Mouse (Mus musculus) midbrain, postnatal 0 days (tissue): ENCODE measurements around the gene Muc15. TPM values are rescaled to one million over a fixed set of nuclear protein-coding genes. Genes with fewer than 3 reads are reported as not detected.

Source experiments
- ATAC-seq: fragments of 200-750 bp; cut with Nextera tagmentation; 2 replicates; pipeline ENCODE4 v1.8.0; 2017; ENCODE audit warnings: moderate number of reproducible peaks, mild to moderate bottlenecking, moderate TSS enrichment, moderate library complexity; ENCODE audit not compliant: low FRiP score
- DNase-seq: peaks from one replicate; pipeline ENCODE4 v3.0.0-alpha.2; 2015; ENCODE audit warnings: low spot score
- H3K27ac ChIP-seq: fragments of 300-500 bp; sonication (generic); 2 replicates; pipeline ENCODE4 v1.5.1; 2014; ENCODE audit warnings: low read depth, mild to moderate bottlenecking, low read length, mixed read lengths
- H3K27me3 ChIP-seq: fragments of 300-500 bp; sonication (generic); 2 replicates; pipeline ENCODE4 v1.6.1; 2014; ENCODE audit warnings: low read length, control low read depth, mixed read lengths; ENCODE audit not compliant: insufficient read depth
- H3K36me3 ChIP-seq: fragments of 300-500 bp; sonication (generic); 2 replicates; pipeline ENCODE4 v1.6.1; 2014; ENCODE audit warnings: low read length, control low read depth, mixed read lengths; ENCODE audit not compliant: insufficient read depth
- H3K4me1 ChIP-seq: fragments of 300-500 bp; sonication (generic); 2 replicates; pipeline ENCODE4 v1.6.1; 2014; ENCODE audit warnings: mild to moderate bottlenecking, control low read depth, antibody characterized with exemption, low read length, mixed read lengths; ENCODE audit not compliant: insufficient read depth
- H3K4me2 ChIP-seq: fragments of 300-500 bp; sonication (generic); 2 replicates; pipeline ENCODE4 v1.6.1; 2014; ENCODE audit warnings: low read depth, mild to moderate bottlenecking, low read length, mixed read lengths; ENCODE audit not compliant: poor library complexity, severe bottlenecking
- H3K4me3 ChIP-seq: fragments of 300-500 bp; sonication (generic); 2 replicates; pipeline ENCODE4 v1.5.1; 2014; ENCODE audit warnings: low read depth, mild to moderate bottlenecking, low read length, moderate library complexity
- H3K9ac ChIP-seq: fragments of 300-500 bp; sonication (generic); replicated peaks from 2 replicates; pipeline ENCODE4 v1.6.1; 2014; ENCODE audit warnings: mild to moderate bottlenecking, low read length, moderate library complexity, mixed read lengths; ENCODE audit not compliant: poor library complexity, severe bottlenecking
- H3K9me3 ChIP-seq: fragments of 300-500 bp; sonication (generic); 2 replicates; pipeline ENCODE4 v1.6.1; 2016; ENCODE audit warnings: low read length, control low read depth
- CTCF ChIP-seq: IDR thresholded peaks from 2 replicates; pipeline ENCODE4 v1.5.1; 2016; ENCODE audit warnings: antibody characterized with exemption, mild to moderate bottlenecking
- WGBS: fragments of 180-500 bp; shearing (Covaris S2); extraction: QIAGEN DNeasy Blood & Tissue Kit; methylation state at CpG from one replicate; pipeline ENCODE4 v1.1.7; 2014; 5-methylcytosine and 5-hydroxymethylcytosine counted together
- polyA plus RNA-seq: library from polyadenylated mRNA; unstranded; fragments of >200 nt; fragmentation: Nextera tagmentation; extraction: Ambion mirVana; gene quantifications from 2 replicates; pipeline ENCODE4 v1.2.1, GENCODE M21; 2015
- total RNA-seq: library from RNA; depleted of rRNA; stranded (reverse); fragments of >200 nt; gene quantifications from 2 replicates; pipeline ENCODE4 v1.2.3, GENCODE M21; 2014; rRNA removed

Muc15 gene
- total RNA-seq, result 0.27 and 0.33 TPM in 2 replicates
- polyA plus RNA-seq, result 0.39 and 0.58 TPM in 2 replicates

GRCm38 (mm10) chr2:110721290-110721753 is at the start of gene Muc15:
Gene Muc15, plus strand, starts transcription at chr2:110721340.
- ATAC-seq (0 out of 2 replicates have a peak, but pooled peaks have one; percentile 31), DNase-seq (no peak)
- Histone ChIP-seq H3K36me3 (no peaks in the 10 kb centered on the region), H3K27me3 (no peaks in the 10 kb centered on the region), H3K4me2 (no peak within 1 kb of the TSS), H3K9ac (no peak within 1 kb of the TSS), H3K4me3 (no peak within 1 kb of the TSS), H3K4me1 (no peaks in the 10 kb centered on the region), H3K9me3 (no peaks in the 10 kb centered on the region), H3K27ac (no peak within 1 kb of the TSS)
- WGBS, result 60% methylated on average over 3 of the region's 3 CpGs
- TF ChIP-seq CTCF, result no peak

DNA sequence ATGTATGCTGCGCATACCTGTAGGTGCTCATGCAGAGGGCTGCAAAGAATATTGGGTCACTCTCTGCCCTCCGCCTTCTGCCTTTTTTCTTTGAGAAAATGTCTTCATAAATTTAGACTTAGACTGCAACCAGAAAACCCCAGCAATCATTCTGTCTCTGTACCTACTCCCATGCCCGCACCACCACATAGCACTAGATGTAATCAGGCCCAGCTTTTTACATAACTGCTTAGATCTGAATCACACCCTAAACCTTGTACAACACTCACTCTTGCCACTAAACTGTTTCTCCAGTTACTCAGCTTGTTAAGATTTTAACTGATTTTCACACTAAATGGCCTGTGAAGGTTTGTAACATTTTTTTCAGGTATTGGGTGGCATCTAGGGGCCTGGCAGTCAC is 11.7 kb upstream of the Muc15 start:
- TF ChIP-seq CTCF, result no peak
- Histone ChIP-seq H3K4me2 (no peak overlapping the region), H3K9ac (no peak overlapping the region), H3K4me1 (no peaks in the 10 kb centered on the region), H3K27ac (no peak overlapping the region), H3K27me3 (no peaks in the 10 kb centered on the region), H3K36me3 (no peaks in the 10 kb centered on the region), H3K4me3 (no peak overlapping the region), H3K9me3 (no peaks in the 10 kb centered on the region)
- ATAC-seq, result no peak
- 95% methylated on average over 3 of the region's 3 CpGs for WGBS
- no peak for DNase-seq

- DNase-seq, result no peak
- no peak overlapping the region for H3K27ac ChIP-seq
- H3K36me3 ChIP-seq, result no peaks in the 10 kb centered on the region
- no peaks in the 10 kb centered on the region for H3K4me1 ChIP-seq
- no peak overlapping the region for H3K4me2 ChIP-seq
- no peaks in the 10 kb centered on the region for H3K9me3 ChIP-seq
- no peak for ATAC-seq
- H3K27me3 ChIP-seq, result no peaks in the 10 kb centered on the region
- WGBS, result 72% methylated on average over 10 of the region's 10 CpGs
- no peak overlapping the region for H3K9ac ChIP-seq
- TF ChIP-seq CTCF, result no peak
- H3K4me3 ChIP-seq, result no peak overlapping the region
These were observed 11.0 kb upstream of the Muc15 start for GRCm38 (mm10) chr2:110710055-110710720.

DNA sequence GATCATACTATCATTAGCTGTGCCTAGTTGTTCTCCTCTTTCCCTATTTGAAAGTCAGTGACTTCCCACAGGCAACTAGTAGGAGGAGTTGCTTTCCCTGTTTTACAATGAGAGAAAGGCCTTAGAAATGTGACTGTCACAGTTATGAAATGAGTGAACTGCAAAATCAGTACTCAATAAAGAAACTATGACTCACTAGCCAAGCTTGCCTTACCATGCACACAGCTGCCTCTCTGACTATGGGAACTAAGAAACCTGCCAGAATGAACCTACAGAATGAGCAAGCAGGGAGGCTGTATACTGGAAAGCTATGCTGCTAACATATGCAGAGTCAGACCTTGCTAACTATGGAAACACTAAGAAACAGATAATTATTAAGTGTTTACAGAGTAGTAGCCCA is 2.1 kb upstream of the Muc15 start:
- ATAC-seq, result no peak
- Histone ChIP-seq H3K36me3 (no peaks in the 10 kb centered on the region), H3K4me1 (no peaks in the 10 kb centered on the region), H3K4me3 (no peak overlapping the region), H3K9ac (no peak overlapping the region), H3K27me3 (no peaks in the 10 kb centered on the region), H3K27ac (no peak overlapping the region), H3K4me2 (no peak overlapping the region), H3K9me3 (no peaks in the 10 kb centered on the region)
- TF ChIP-seq CTCF, result no peak
- DNase-seq, result no peak

GRCm38 (mm10) chr2:110722208-110722607 is 1.1 kb downstream of the Muc15 start:
- TF ChIP-seq CTCF, result no peak
- H3K4me1 ChIP-seq, result no peaks in the 10 kb centered on the region
- DNase-seq (peak; percentile 4), ATAC-seq (no peak)
- H3K4me3 ChIP-seq, result no peak overlapping the region
- no peaks in the 10 kb centered on the region for H3K36me3 ChIP-seq
- H3K9ac ChIP-seq, result no peak overlapping the region
- no peaks in the 10 kb centered on the region for H3K27me3 ChIP-seq
- no peak overlapping the region for H3K4me2 ChIP-seq
- H3K9me3 ChIP-seq, result no peaks in the 10 kb centered on the region
- H3K27ac ChIP-seq, result no peak overlapping the region
- WGBS, result 68% methylated on average over 1 of the region's 1 CpGs

DNA sequence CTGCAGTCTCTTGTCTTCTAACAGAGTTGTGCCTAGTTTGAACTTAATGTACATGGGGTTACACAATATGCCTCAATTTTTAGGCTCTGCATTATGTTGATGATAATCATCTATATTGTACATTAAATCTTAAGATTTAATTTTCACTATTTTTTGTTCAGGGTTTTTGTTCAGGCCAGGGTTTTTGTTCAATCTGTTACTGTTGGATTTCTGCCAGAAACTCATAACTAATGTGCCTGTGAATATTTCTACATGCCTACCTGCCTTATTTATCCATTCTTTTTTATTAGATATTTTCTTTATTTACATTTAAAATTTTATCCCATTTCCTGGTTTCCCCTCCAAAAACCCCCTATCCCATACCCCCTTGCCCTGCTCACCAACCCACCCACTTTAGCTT is 5.0 kb downstream of the Muc15 start:
- no peak overlapping the region for H3K9ac ChIP-seq
- no peaks in the 10 kb centered on the region for H3K9me3 ChIP-seq
- no peak overlapping the region for H3K27ac ChIP-seq
- H3K4me2 ChIP-seq, result no peak overlapping the region
- no peak overlapping the region for H3K4me3 ChIP-seq
- TF ChIP-seq CTCF, result no peak
- H3K4me1 ChIP-seq, result no peaks in the 10 kb centered on the region
- no peaks in the 10 kb centered on the region for H3K27me3 ChIP-seq
- no peaks in the 10 kb centered on the region for H3K36me3 ChIP-seq
- no peak for DNase-seq
- no peak for ATAC-seq
